Mouse (Mus musculus): ENCODE results near the gene Bsg. TPM values are rescaled to one million over a fixed set of nuclear protein-coding genes. Genes with fewer than 3 reads are reported as not detected.
A peak's percentile ranks its signal among the peaks of the same experiment; 100 is the strongest.
"Not testable (repeated sequence)": the region's sequence is repeated elsewhere in the genome, so short reads cannot be mapped to it uniquely, and the experiment has no call there.

Gene Bsg
- polyA plus RNA-seq, 1 experiment, result not detected

- no peak for TF ChIP-seq CTCF (IDR thresholded peaks at IDR 0.05; ENCODE audit: insufficient read depth, low read depth, low read length)
- no peak for TF ChIP-seq POLR2A (IDR thresholded peaks at IDR 0.05; ENCODE audit: insufficient read depth, low read depth, low read length)
- WGBS, result 89% methylated on average over 15 of the region's 15 CpGs
- H3K4me1 ChIP-seq (ENCODE audit: control insufficient read depth, insufficient read depth, low read length), result peaks cover 4% of the 10 kb centered on the region; the same call in 1 of the 2 replicates
- no peak overlapping the region for H3K4me3 ChIP-seq (ENCODE audit: insufficient read depth, low read depth, low read length)
- no peak overlapping the region for H3K27ac ChIP-seq (ENCODE audit: insufficient read depth, low read depth, low read length)
Observed at GRCm38 (mm10) chr10:79743650-79744365, 39.5 kb downstream of the Bsg start.

DNA sequence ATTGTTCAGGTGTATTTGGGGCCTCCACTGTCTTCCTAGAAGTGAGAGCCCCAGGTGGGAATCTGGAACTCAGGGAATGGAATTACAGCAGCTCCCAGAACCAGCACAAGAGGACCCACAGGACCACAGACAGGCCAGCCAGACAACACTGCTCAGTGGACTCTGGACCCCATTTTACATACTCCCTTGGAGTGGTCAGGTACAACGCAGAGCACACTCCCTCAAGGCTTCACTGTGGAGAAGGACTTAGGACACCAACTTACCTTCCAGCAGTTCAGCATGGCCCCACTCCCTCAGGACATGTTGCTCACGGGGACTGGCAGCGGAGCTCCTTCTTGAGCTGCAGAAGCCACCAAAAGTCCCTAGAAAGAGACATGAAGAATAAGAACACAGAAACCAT lies 41.1 kb downstream of the Bsg start:
- no peak overlapping the region for H3K4me3 ChIP-seq (ENCODE audit: insufficient read depth, low read depth, low read length)
- H3K4me1 ChIP-seq (ENCODE audit: control insufficient read depth, insufficient read depth, low read length), result peaks cover 4% of the 10 kb centered on the region; the same call in 1 of the 2 replicates
- no peak overlapping the region for H3K27ac ChIP-seq (ENCODE audit: insufficient read depth, low read depth, low read length)
- 94% methylated on average over 3 of the region's 3 CpGs for WGBS
- TF ChIP-seq CTCF (IDR thresholded peaks at IDR 0.05; ENCODE audit: insufficient read depth, low read depth, low read length), result no peak
- no peak for TF ChIP-seq POLR2A (IDR thresholded peaks at IDR 0.05; ENCODE audit: insufficient read depth, low read depth, low read length)

DNA sequence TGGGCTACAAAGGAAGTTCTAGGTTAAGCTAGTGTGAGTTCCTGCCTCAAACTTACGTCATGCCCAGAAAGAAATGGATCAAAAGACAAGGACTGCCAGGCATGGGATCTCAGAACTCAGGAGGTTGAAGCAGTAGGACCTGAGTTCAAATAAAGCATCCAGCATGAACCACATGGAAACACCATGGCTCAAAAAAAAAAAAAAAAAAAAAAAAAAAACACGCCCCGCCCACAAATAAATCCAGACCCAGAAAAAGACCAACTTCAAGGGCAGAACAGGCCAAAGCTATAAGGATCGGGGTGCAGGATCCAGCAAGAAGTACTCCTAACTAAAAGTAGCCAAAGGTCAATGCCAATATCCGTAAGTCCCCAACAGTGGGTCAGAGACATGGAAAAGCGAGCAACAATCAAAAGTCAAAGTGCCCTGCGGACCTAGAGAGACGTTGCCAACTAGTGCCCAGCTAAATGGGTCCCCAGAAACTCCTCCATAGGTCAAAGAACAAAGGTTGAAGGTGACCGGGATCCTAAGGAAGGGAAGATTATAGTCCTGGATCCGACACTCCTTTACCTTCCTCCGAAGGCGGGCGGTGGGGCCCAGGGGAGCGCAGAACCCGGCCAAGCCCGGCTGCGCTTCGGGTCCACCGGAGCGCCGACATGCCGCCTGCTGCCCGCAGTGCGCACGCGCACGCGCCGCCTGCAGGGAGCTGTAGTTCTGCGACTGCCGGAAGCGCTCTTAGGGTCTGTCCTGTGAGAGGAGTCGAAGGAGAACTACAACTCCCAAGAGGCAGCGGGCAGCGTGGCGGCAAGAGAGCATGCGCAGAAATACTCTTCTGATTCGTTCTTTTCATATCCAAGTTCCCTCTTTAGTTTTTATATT lies 41.8 kb downstream of the Bsg start, which contains the start of gene Polrmt:
TSS of gene Polrmt (minus strand) at position 684 of the 876 bp plus-strand sequence.
- Histone ChIP-seq H3K4me1 (ENCODE audit: control insufficient read depth, insufficient read depth, low read length) (peaks cover 4% of the 10 kb centered on the region; the same call in 1 of the 2 replicates), H3K4me3 (ENCODE audit: insufficient read depth, low read depth, low read length) (peak within 1 kb of the TSS; percentile 70), H3K27ac (ENCODE audit: insufficient read depth, low read depth, low read length) (no peak within 1 kb of the TSS)
- WGBS, result 2% methylated on average over 38 of the region's 38 CpGs
- TF ChIP-seq POLR2A (IDR thresholded peaks at IDR 0.05; ENCODE audit: insufficient read depth, low read depth, low read length), result peak; percentile 93
- TF ChIP-seq CTCF (IDR thresholded peaks at IDR 0.05; ENCODE audit: insufficient read depth, low read depth, low read length), result no peak

DNA sequence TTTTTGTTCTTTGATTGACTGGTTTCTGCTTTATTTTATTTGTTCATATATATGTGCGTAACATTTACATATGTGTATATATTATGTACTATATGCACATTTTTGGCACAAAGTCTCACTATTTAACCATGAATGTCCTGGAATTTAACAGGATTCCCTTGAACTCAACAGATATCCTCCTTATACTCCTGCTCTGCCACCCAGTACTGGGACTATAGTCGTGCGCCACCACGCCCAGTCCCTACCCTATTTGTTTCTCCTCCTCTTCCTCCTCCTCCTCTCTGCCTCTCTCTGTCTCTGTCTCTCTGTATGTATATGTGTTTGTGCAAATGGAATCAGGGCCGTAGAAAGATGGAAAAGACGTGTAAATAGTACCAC lies 42.5 kb downstream of the Bsg start:
- 18% methylated on average over 6 of the region's 6 CpGs for WGBS
- Histone ChIP-seq H3K4me1 (ENCODE audit: control insufficient read depth, insufficient read depth, low read length) (peaks cover 4% of the 10 kb centered on the region; the same call in 1 of the 2 replicates), H3K4me3 (ENCODE audit: insufficient read depth, low read depth, low read length) (no peak overlapping the region), H3K27ac (ENCODE audit: insufficient read depth, low read depth, low read length) (no peak overlapping the region)
- TF ChIP-seq POLR2A (IDR thresholded peaks at IDR 0.05; ENCODE audit: insufficient read depth, low read depth, low read length) (no peak), CTCF (IDR thresholded peaks at IDR 0.05; ENCODE audit: insufficient read depth, low read depth, low read length) (no peak)

- 81% methylated on average over 6 of the region's 6 CpGs for WGBS
- TF ChIP-seq CTCF (IDR thresholded peaks at IDR 0.05; ENCODE audit: insufficient read depth, low read depth, low read length), result no peak
- TF ChIP-seq POLR2A (IDR thresholded peaks at IDR 0.05; ENCODE audit: insufficient read depth, low read depth, low read length), result no peak
- no peak overlapping the region for H3K4me3 ChIP-seq (ENCODE audit: insufficient read depth, low read depth, low read length)
Observed at GRCm38 (mm10) chr10:79748496-79748895, 44.2 kb downstream of the Bsg start.

GRCm38 (mm10) chr10:79754856-79755516 lies 50.7 kb downstream of the Bsg start, which contains the start of gene Fgf22:
Fgf22 (plus strand) TSS chr10:79755076.
- H3K4me3 ChIP-seq (ENCODE audit: insufficient read depth, low read depth, low read length), result peak within 1 kb of the TSS; percentile 53
- TF ChIP-seq CTCF (IDR thresholded peaks at IDR 0.05; ENCODE audit: insufficient read depth, low read depth, low read length) (no peak), POLR2A (IDR thresholded peaks at IDR 0.05; ENCODE audit: insufficient read depth, low read depth, low read length) (no peak)
- H3K27ac ChIP-seq (ENCODE audit: insufficient read depth, low read depth, low read length), result no peak within 1 kb of the TSS
- 1% methylated on average over 36 of the region's 36 CpGs for WGBS
- H3K4me1 ChIP-seq (ENCODE audit: control insufficient read depth, insufficient read depth, low read length), result peaks cover 6% of the 10 kb centered on the region

More at GRCm38 (mm10) chr10:79748496-79748895, 44.2 kb downstream of the Bsg start:
- H3K27ac ChIP-seq (ENCODE audit: insufficient read depth, low read depth, low read length), result no peak overlapping the region
- peaks cover 4% of the 10 kb centered on the region; the same call in 1 of the 2 replicates for H3K4me1 ChIP-seq (ENCODE audit: control insufficient read depth, insufficient read depth, low read length)

DNA sequence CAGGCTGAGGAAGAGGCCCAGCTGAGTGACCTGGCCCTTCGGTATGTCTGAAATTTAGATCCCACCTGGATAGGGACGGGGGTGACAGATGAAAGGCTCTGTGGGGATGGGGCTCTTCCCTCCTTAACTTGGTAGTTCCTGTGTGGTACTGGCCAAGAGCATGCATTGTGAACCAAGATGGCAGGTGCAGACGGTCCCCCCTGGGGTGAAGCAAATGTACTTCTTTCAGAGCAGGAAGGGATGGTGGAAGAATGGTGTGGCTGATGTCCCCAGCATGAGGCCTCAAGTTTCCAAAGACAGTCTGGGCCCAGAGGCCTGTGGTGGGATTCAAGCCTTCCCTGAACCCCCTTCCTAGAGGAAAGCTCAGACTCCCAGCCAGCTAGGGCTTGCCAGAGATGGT lies 51.6 kb downstream of the Bsg start:
- TF ChIP-seq CTCF (IDR thresholded peaks at IDR 0.05; ENCODE audit: insufficient read depth, low read depth, low read length) (no peak), POLR2A (IDR thresholded peaks at IDR 0.05; ENCODE audit: insufficient read depth, low read depth, low read length) (no peak)
- Histone ChIP-seq H3K4me3 (ENCODE audit: insufficient read depth, low read depth, low read length) (no peak overlapping the region), H3K4me1 (ENCODE audit: control insufficient read depth, insufficient read depth, low read length) (peaks cover 6% of the 10 kb centered on the region), H3K27ac (ENCODE audit: insufficient read depth, low read depth, low read length) (no peak overlapping the region)
- 89% methylated on average over 3 of the region's 3 CpGs for WGBS

DNA sequence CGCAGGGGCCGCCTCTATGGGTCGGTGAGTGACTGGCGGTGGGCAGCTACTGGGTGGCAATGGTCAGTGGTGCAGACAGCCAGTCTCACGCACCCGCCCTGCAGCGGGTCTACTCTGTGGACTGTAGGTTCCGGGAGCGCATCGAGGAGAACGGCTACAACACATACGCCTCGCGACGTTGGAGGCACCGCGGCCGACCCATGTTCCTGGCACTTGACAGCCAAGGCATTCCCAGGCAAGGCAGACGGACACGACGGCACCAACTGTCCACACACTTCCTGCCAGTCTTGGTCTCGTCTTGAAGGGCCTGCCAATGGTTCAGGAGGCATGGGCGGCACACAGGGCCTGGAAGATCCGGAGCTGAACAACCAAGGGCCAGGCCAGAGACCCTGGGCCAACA lies 52.4 kb downstream of the Bsg start:
- H3K4me1 ChIP-seq (ENCODE audit: control insufficient read depth, insufficient read depth, low read length), result peaks cover 6% of the 10 kb centered on the region
- no peak overlapping the region for H3K27ac ChIP-seq (ENCODE audit: insufficient read depth, low read depth, low read length)
- 89% methylated on average over 24 of the region's 24 CpGs for WGBS
- no peak for TF ChIP-seq POLR2A (IDR thresholded peaks at IDR 0.05; ENCODE audit: insufficient read depth, low read depth, low read length)
- TF ChIP-seq CTCF (IDR thresholded peaks at IDR 0.05; ENCODE audit: insufficient read depth, low read depth, low read length), result no peak
- no peak overlapping the region for H3K4me3 ChIP-seq (ENCODE audit: insufficient read depth, low read depth, low read length)

GRCm38 (mm10) chr10:79759675-79760074 lies 55.4 kb downstream of the Bsg start:
- peaks cover 23% of the 10 kb centered on the region for H3K4me1 ChIP-seq (ENCODE audit: control insufficient read depth, insufficient read depth, low read length)
- H3K4me3 ChIP-seq (ENCODE audit: insufficient read depth, low read depth, low read length); H3K27ac ChIP-seq (ENCODE audit: insufficient read depth, low read depth, low read length): not testable (repeated sequence)
- 91% methylated on average over 1 of the region's 1 CpGs for whole genome bisulfite sequencing

Measured in olfactory bulb, adult 2 months (tissue).